Mouse (Mus musculus): Measurements from ENCODE around the gene Wdfy2.

DNA sequence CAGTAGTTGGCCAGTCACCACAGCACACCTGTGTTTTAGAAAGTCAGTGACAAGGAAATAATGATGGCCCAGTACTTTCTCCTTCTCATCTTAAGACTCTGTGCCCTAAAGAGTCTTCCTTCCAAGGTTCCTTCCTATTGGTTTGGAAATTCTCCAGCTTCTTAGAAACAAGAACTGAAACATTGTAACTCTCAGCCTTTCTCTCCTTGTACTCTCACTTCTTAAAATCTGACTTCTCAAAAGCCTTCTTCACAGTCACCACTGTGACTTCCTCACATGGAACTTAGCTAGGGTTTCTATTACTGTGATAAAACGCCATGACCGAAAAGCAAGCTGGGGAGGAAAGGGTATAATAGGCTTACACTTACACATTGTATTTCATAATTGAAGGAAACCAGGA is 70.4 kb downstream of the Wdfy2 start:
- no peak for TF ChIP-seq NRF1 (IDR thresholded peaks at IDR 0.05; ENCODE audit: insufficient read depth, low read depth, low read length, poor library complexity, severe bottlenecking)
- no peak for TF ChIP-seq CTCF (IDR thresholded peaks at IDR 0.05 in 2 of 3, conservative IDR thresholded peaks at IDR 0.05 in 1 of 3; ENCODE audit: control insufficient read depth in 1 of 3, insufficient read depth in 1 of 3, low read depth in 2 of 3, low read length in 3 of 3, poor library complexity in 1 of 3, severe bottlenecking in 1 of 3)
- no peak for TF ChIP-seq TAL1 (IDR thresholded peaks at IDR 0.05; ENCODE audit: low read length)
- no peak for TF ChIP-seq RAD21 (IDR thresholded peaks at IDR 0.05; ENCODE audit: low read depth, low read length)
- TF ChIP-seq MAX (IDR thresholded peaks at IDR 0.05; ENCODE audit: low read length), result no peak

Data from MEL (cell line).